Mouse (Mus musculus) neutrophil, adult 5-6 weeks (primary cell): ENCODE measurements around the gene Eif2b5. TPM values are rescaled to one million over a fixed set of nuclear protein-coding genes. Genes with fewer than 3 reads are reported as not detected.
"Not testable (repeated sequence)": the region's sequence is repeated elsewhere in the genome, so short reads cannot be mapped to it uniquely, and the experiment has no call there.

Source experiments
- ATAC-seq: fragments of 151-379, 151-347 bp; 2 replicates; pipeline ENCODE4 v1.8.0; 2017; ENCODE audit warnings: mild to moderate bottlenecking, moderate TSS enrichment; ENCODE audit not compliant: insufficient number of reproducible peaks, poor library complexity, low FRiP score, severe bottlenecking; ENCODE audit errors: extremely low read depth
- total RNA-seq: library from RNA; stranded (forward); fragments of 200-1000 nt; gene quantifications from 2 replicates; pipeline ENCODE4 v1.2.3, GENCODE M21; 2017

Gene Eif2b5
- 47.6 and 49.8 TPM in 2 replicates for total RNA-seq

DNA sequence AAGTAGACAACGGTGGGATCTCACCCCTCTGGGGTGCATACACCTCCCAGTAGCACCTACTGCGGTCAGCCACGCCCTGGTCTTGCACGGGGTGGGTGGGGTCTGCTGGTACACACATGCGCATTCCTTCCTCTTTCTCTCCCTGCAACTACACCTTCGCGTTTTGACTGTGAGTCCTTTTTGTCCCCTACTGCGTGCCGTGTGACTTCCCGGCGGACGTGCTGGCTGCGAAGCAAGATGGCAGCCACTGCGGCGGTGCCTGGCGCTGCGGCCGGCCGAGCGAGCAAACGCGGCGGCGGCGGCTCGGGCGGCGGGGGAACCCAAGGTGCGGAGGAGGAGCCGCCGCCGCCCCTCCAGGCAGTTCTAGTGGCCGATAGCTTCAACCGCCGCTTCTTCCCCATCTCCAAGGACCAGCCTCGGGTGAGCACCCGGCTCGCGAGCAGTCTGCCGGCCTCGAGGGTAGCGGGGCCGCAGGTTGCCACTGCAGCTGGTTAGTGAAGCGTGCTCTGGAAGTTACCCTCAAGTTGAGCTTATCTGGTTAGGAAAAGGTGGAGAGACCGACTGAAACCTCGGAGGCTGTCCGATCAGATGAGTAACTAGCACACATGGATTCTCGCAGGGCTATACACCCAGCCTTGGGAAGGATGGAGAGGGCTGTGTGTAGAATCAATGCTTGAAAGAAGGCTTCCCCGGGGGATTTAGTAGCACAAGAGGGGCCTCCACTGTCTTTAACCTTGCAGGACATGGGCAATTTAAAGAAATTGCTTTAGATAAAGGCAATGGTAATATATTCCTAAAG lies at the start of gene Eif2b5:
TSS of gene Eif2b5 (plus strand) at position 141 of the 799 bp plus-strand sequence.
- ATAC-seq, result peak; percentile 93

DNA sequence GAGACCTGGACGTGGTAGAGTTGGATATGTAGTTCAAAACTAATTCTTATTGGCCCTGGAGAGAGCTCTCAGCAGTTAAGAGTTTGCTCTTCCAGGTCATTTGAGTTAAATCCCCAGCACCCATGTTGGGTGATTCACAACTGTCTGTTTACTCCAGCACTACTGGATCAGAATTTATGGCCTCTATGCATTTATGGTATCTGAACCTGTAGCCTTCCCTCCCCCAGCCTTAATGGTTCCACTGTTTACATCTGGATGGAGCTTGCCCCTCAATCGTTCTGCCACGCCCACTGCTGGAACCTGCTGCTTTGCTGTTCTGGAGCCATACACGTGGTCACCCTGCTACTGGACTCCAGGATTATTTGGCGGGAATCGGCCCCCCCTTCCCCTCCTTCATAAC lies 46.8 kb upstream of the Eif2b5 start:
- no peak for ATAC-seq

DNA sequence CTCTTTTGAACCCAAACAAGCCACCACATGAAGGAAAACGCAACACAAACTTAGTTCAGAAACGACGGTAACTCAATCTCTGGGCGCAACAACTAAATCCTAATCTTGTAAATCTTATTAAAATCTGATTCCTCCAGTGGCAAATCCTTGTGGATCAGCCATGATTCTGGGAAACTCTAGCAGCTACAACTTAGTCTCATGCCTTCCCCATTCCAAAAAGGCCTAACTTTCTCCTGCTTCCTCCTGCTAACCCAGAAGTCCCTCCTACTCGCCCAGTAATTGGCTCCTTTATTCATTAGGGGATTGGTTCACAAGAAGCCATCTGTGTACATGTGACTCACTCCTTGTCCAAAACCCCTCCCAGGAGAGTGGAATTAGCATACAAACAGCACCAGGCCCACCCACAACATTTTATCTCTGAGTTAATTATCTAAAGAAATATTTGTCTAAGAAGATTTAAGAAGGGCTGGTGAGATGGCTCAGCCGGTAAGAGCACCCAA lies 44.4 kb upstream of the Eif2b5 start:
- no peak for ATAC-seq

DNA sequence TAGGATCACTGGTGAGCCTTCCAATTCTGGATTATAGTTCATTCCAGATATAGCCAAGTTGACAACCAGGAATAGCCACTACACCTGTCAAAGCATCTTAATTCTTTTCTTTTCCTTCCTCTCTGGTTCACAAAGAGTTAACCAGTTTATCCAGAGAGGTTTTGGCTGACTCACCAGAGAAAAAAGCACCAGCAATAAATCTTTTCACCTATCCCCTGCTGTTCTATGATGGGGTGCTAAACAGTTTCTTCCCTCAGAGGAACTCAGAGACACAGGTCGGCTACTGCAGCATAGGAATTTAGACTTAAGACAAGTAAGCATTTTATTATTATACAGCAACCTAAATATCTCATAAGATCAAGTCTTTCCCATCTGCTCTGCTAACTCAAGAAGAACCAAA lies 42.5 kb upstream of the Eif2b5 start:
- ATAC-seq, result no peak

DNA sequence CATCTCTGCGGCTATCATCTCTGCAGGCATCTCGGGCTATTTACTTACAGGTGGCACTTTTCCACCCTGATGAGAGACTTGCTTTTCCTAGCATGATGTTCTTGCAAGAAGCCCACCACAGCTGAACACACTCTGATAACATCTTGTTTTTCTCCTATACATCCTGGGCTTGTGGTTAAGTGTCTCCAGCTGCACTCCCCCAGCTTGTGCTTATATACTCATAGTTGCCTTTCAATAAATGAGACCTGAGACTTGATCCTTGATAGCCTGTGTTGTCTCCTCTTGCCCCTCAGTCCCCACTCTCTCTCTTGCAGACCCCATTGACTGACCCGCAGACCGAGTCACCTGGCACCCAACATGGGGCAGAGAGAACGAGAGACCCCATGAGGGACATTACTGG lies 39.9 kb upstream of the Eif2b5 start:
- not testable (repeated sequence) for ATAC-seq

DNA sequence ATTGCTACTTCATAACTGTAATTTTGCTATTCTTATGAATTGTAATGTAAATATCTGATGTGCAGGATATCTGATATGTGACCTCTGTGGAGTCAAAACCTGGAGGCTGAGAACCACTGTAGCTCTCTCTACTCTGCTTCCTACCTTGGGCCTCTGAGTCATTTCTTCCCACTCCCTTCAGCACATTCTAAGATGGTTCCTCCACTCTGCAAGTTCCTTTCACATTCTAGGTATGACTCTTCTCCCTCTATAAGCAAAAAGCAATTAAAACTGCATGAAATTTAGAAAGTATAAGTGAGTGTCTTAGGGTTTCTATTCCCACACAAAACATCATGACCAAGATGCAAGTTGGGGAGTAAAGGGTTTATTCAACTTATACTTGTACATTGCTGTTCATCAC lies 33.9 kb upstream of the Eif2b5 start:
- no peak for ATAC-seq

DNA sequence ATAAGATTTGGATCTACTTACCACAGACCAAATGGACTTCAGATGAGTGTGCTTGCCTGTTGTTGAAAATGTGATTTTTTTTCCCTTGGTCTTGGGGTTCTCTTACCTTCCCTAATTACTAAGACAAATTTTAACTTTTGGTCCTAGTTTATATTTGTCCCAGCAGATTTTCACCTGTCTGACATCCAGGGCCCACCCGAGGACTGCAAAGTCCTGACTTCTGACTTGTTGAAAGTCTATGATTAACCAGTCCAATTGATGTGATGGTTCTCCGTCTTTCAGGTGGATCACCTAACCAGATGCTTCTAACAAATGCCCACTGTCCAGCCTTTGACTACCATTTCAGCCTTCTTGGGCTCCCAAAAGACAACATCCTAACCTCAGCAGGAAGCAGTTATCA lies 27.6 kb upstream of the Eif2b5 start:
- ATAC-seq, result no peak

DNA sequence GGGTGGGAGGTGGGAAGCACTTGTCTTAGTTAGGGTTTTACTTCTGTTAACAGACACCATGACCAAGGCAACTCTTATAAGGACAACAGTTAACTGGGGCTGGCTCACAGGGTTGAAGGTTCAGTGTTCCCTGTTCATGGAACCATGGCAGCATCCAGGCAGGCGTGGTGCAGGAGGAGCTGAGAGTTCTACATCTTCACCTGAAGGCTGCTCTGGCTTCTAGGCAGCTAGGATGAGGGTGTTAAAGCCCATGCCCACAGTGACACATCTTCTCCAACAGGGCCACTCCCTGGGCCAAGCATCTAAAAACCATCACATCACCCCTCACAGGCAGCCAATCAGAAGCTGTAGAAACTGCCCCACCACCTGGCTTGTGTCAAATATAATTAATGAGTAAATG lies 26.9 kb upstream of the Eif2b5 start:
- ATAC-seq, result no peak

DNA sequence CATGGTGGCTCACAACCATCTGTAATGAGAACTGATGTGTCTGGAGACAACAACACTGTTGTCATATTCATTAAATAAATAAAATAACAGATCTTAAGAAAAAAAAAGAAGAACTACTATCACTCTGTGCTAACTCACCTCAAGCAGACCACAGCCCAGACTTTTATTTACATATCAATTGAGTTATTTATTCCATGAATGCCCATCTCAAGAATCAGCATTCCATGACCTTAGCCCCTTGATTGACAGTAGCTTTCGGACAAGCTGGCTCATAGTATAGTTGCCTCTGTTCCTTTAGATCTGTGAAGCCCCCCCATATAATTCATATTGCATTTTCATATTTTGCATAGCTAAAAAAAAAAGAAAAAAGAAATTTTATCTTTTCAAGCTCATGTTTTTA lies 24.9 kb upstream of the Eif2b5 start:
- no peak for ATAC-seq

DNA sequence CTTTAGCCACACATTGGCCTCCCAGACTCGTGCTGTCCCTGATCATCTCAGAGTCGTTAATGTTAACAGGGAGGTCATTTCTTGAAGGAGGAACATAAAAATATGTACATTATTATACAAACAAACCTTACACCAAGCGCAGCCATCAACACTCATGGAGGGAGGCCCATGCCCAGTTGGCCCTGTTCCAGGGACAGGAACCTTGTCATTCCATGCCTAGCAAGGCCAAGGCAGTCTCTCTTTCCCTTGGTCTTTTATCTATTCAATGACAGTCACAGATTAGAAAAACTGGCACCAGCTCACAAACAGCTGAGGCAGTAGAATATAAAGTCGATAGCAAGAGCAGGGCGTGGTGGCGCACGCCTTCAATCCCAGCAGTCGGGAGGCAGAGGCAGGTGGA lies 24.4 kb upstream of the Eif2b5 start:
- ATAC-seq, result no peak

DNA sequence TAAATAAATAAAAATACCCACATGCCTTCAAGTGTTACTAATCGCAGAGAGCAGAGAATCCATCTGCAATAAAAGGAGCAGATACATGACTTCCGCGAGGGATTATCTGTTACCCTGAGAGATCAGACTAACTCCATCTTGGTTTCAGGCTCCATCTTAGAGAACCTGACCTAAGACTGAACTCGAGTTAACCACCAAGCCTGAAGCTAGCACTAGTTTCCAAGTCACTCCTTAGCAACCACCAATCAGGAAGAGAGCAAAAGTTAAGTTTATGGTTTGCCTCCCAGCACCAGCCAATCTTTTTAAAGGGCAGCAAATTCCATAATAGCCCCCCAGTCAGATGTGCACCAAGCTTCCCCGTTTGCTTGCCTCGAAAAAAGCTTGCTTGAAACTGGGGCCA lies 23.8 kb upstream of the Eif2b5 start:
- ATAC-seq, result no peak

DNA sequence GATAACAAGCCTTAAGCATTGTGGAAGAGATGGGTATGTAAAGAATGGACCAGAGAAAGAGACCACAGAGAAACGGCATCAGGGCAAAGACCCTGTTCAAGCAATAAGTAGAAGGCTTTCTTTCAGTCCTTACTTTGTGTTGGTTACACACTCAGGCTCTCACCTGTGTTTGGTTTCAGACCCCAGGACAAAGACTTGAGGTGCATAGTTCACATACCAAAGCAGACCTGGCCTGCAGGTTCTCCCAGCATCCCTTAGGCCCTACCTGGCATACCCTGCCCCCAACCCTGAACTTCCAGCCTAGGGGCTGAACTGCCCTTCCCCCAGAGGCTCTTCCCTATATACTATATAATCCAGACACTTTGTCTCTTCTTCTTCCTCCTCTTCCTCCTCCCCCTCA lies 23.3 kb upstream of the Eif2b5 start:
- no peak for ATAC-seq

DNA sequence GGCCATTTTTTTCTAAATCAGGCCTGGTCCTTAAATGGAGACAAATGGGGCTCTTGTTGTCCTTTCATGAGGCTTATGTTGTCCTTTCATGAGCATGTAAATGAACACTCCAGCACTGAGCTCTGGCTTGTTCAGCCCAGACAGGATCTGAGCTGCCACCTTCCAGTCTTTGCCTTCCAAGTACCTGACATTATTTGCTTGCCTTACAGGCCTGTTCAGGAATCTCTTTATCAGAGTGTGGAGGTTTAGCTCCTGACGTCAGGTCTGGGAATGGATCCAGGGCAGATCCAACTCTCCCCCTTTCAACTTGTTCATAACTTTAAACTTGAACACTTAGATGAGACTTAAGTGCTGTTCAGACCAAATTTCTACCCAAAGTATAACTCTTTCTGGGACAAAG lies 21.8 kb upstream of the Eif2b5 start:
- ATAC-seq, result no peak

DNA sequence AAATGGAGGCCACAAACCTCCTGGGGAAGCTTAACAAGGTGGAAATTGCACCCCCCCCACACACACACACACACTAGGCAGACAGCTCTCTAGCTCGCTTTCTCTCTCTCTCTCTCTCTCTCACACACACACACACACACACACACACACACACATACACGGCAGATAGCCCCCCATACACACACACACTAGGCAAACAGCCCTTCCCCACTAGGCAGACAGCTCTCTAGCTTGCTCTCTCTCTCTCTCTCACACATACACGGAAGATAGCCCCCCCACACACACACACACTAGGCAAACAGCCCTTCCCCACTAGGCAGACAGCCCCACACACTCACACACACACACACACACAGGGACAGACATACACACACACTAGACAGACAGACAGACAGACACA lies 21.3 kb upstream of the Eif2b5 start:
- ATAC-seq, result no peak

DNA sequence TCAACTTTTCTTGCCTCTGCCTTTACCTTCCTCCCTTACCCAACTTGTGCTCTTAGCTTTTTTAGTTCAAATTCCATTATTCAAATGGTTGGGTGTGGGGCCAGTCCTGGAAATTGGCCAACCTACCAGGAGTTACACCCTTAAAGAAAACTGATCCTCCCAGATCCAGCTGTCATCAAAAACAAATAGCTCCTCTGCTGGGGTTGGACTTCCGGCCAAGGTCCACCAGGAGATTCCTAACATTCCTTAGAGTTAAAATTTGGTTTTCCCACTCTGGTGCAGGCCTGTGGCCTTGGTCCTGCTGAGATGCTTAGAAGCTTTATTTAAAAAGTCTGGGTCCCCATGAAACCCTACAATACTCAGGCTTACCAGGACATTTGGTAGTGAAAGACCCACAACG lies 20.1 kb upstream of the Eif2b5 start:
- ATAC-seq, result no peak

DNA sequence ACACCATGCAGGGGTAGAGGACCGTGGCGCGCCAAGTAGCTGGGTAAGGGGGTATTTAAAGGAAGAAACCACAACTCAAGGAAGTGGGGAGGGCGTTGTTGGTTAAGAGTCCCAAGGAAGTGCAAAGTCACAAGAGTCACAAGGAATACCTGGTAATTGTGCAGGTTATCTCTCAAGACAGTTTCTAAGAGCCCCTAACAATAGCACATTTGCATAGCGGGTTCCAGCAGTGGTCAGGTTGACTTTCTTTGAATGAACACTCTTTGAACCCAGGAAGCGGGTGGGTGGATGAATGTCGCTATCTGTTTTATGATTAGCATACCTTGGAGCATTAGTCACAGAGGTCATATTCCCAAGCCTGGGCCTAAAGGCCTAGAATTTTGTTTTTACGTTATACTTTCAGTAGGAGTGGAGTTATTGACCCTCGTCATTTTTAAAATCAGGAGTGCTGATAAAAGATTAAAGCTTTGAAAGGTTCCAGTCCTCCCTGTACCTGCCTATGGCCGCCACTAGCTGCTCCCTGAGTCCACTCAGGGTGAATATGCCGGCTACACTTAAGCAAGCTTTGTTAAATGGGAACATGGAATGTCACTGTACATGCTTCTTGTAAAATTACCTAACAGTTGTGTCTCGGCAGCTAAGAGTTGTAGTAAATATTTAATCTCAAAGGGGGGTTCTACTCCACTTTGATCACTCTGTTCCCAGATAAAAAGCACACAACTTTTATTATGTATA lies 19.4 kb upstream of the Eif2b5 start:
- ATAC-seq, result not testable (repeated sequence)

DNA sequence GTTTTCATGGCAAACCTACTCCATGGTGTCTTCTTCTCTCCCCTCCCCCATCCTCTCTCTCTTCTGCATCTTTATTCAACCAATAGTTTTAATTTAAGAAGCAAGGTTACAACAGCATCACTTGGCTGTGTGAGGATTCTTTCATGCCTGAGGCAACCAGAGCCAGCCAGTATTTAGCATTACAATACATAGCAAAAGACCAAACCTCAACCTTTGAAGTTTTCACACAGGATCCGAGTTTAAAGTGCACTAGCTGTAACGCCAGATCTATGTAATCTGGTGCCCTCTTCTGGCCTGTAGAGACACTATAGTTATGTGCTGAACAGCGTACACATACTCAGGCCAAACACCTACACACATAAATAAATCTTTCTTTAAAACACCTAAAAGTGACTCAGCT lies 18.5 kb upstream of the Eif2b5 start:
- ATAC-seq, result no peak

DNA sequence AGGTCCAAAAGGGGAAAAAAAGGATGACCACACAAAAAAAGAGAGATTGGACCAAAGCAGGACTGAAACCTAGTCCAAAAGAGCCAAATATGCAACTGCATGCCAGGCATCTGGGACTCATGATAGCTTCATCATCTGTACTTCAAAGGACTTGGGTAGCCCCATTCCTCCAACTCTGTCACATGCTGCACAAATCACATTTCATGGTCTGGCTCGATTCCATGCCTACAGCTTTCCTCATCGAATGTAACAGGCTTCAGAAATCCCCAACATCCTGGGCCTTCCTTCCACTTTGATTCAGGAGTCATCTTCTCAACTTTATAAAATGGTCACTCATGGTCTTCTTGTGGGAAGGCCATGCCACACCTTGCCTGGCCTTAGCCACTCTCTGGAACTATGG lies 16.9 kb upstream of the Eif2b5 start:
- ATAC-seq, result no peak

DNA sequence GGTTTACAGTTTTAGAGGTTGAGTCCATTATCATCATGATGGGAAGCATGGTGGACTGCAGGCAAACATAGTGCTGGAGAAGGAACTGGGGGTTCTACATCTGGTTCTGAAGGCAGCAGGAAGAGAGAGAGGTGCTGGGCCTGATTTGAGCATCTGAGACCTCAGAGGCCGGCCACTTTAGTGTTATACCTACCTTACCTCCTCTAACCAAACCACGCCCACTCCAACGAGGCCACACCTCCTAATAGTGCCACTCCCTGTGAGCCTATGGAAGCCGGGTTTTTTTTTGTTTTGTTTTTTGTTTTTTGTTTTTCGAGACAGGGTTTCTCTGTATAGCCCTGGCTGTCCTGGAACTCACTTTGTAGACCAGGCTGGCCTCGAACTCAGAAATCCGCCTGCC lies 14.9 kb upstream of the Eif2b5 start:
- ATAC-seq, result not testable (repeated sequence)

DNA sequence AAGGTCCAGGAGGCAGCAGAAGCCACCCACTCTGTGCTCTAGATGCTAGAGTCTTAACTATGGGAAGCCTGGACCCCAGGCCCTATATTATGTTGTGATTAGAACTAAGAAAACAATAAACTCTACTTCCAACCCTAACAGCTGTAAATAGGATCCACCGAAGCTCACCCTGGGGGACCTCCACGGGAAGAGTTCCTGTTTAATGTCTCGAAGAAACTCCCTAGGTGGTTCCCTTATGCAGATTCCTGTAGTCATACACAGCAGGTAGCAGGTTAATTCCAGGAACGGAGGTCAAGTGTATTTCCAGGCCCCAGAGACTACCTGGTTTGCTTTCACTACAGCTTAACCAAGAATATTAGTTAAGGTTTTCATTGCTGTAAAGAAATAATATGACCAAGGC lies 13.6 kb upstream of the Eif2b5 start:
- no peak for ATAC-seq
